11 mouse cellular contexts compared by ENCODE assay signal in the genomic region with DNA sequence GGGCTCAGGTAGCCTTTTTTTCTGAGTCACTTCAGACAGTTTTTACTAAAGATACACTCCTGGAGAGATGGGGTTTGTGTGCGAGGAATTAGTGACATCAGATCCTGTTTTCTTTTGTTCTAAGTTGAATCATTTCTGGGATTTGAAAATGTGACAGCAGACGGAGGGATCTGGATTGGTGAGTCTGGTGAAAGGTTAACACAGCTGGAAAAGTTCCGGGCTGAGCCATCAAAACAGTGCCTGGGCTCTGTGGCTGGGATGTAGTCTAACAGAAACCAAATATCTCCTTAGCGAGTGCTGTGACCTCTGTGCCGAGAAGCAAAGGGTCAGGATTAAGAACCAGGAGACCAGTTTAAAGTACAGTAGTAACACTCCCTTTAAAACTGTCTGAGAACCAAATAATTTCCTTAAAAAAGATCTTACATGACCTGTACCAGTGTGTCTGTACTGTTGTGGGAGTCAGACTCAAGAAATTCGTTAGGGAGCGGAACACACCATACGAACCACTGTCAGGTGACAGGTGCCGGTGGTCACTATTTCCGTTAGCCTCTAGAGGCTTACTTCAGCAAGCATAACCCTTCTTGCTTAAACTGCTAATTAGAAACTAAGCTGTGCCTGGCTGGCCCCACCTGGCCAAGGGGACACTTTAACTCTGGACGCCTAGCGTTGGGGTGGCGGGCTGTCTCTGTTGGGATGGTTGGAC. TPM values are rescaled to one million over a fixed set of nuclear protein-coding genes. Genes with fewer than 3 reads are reported as not detected.
A peak's percentile ranks its signal among the peaks of the same experiment; 100 is the strongest.
DNase-seq lines count a peak whose midpoint lies in the region; ATAC-seq lines count a peak whose summit lies in the region.
"Had no signal": no experiment of that assay in that cellular context is flagged by ENCODE, and none has a peak within 500 bp of the region (broad histone marks: within the 10 kb centered on the region; RNA-seq: fewer than 3 reads in every experiment).

No protein-coding gene starts in this region.

- H3K4me2 ChIP-seq in intestine, embryonic 16.5 days (ENCODE audit: low read depth, low read length), result 0 out of 2 replicates have a peak overlapping the region, but pooled peaks have one; percentile 23
- 0 out of 2 replicates have a peak overlapping the region, but pooled peaks have one; percentile 10 for H3K4me2 ChIP-seq in midbrain, embryonic 14.5 days (ENCODE audit: low read length)

- no peak for ATAC-seq in intestine, embryonic 16.5 days
- ATAC-seq in midbrain, embryonic 14.5 days (ENCODE audit: low FRiP score, low TSS enrichment), result no peak

- H3K36me3 ChIP-seq in intestine, embryonic 16.5 days (ENCODE audit: control insufficient read depth, insufficient read depth, low read length), result no peaks in the 10 kb centered on the region
- no peaks in the 10 kb centered on the region for H3K36me3 ChIP-seq in midbrain, embryonic 14.5 days (ENCODE audit: control insufficient read depth, insufficient read depth, low read length)

- no peaks in the 10 kb centered on the region for H3K27me3 ChIP-seq in intestine, embryonic 16.5 days (replicated peaks; ENCODE audit: control insufficient read depth, insufficient read depth, low read length)
- no peaks in the 10 kb centered on the region for H3K27me3 ChIP-seq in midbrain, embryonic 14.5 days (ENCODE audit: control insufficient read depth, insufficient read depth, low read length)

- H3K9me3 ChIP-seq in intestine, embryonic 16.5 days (ENCODE audit: control insufficient read depth, low read length), result no peaks in the 10 kb centered on the region
- H3K9me3 ChIP-seq in midbrain, embryonic 14.5 days (ENCODE audit: control insufficient read depth, low read length), result no peaks in the 10 kb centered on the region

- no peak overlapping the region for H3K9ac ChIP-seq in intestine, embryonic 16.5 days (ENCODE audit: low read depth, low read length)
- H3K9ac ChIP-seq in midbrain, embryonic 14.5 days (replicated peaks; ENCODE audit: low read length), result no peak overlapping the region

- DNase-seq in kidney, adult 11 months, result peak; percentile 72
- DNase-seq in kidney, postnatal 4 days, result no peak
- peak; percentile 38 for DNase-seq in R1 (ENCODE audit: low read depth, low spot score)
- no peak for DNase-seq in midbrain, embryonic 14.5 days
- DNase-seq in retina, postnatal 1 day, result no peak
- no peak for DNase-seq in spleen, postnatal 10 days (ENCODE audit: low spot score in 2 of 2)
- DNase-seq: heart, adult 2 months; lung, adult 2 months had no signal

- WGBS in intestine, embryonic 16.5 days, result 65% methylated on average over 13 of the region's 13 CpGs
- WGBS in midbrain, embryonic 14.5 days, result 70% methylated on average over 13 of the region's 13 CpGs

- peaks cover 43% of the 10 kb centered on the region for H3K4me1 ChIP-seq in intestine, embryonic 16.5 days (ENCODE audit: control insufficient read depth, insufficient read depth, low read length)
- H3K4me1 ChIP-seq in midbrain, embryonic 14.5 days (ENCODE audit: control insufficient read depth, insufficient read depth, low read length), result peaks cover 20% of the 10 kb centered on the region

- no peak overlapping the region for H3K4me3 ChIP-seq in intestine, embryonic 16.5 days (ENCODE audit: low read length)
- no peak overlapping the region for H3K4me3 ChIP-seq in midbrain, embryonic 14.5 days (replicated peaks; ENCODE audit: low read depth, low read length)
- H3K4me3 ChIP-seq: forebrain, embryonic 10.5 days; heart, adult 2 months; left cerebral cortex, adult 2 months had no signal

- no peak overlapping the region for H3K27ac ChIP-seq in intestine, embryonic 16.5 days (ENCODE audit: low read length)
- H3K27ac ChIP-seq in midbrain, embryonic 14.5 days (replicated peaks; ENCODE audit: low read depth, low read length), result no peak overlapping the region
- H3K27ac ChIP-seq: forebrain, embryonic 10.5 days; heart, adult 2 months; left cerebral cortex, adult 2 months had no signal

RNA-seq across cellular contexts. Expression of gene Sept11, which starts 4.1 kb away (rescaled TPM):
- polyA plus RNA-seq in intestine, embryonic 16.5 days (2015; fragmentation: Nextera tagmentation; extraction: Ambion mirVana), result 115 and 116 TPM in 2 replicates
- polyA plus RNA-seq in midbrain, embryonic 14.5 days (2014; fragmentation: Nextera tagmentation; extraction: Ambion mirVana), result 103 and 171 TPM in 2 replicates

RNA-seq across cellular contexts. Expression of gene Sowahb, which starts 52.5 kb away (rescaled TPM):
- polyA plus RNA-seq in intestine, embryonic 16.5 days (2015; fragmentation: Nextera tagmentation; extraction: Ambion mirVana), result 5.2 and 7.6 TPM in 2 replicates
- polyA plus RNA-seq in midbrain, embryonic 14.5 days (2014; fragmentation: Nextera tagmentation; extraction: Ambion mirVana), result 0.09 TPM in 1 of 2 replicates, not detected in the other

Comparison
In these comparisons a context has a peak if more than half of its experiments do, and no peak if none do; other contexts are left out.
1. DNase-seq: peak in kidney, adult 11 months (single experiment) and R1 (single experiment); none in kidney, postnatal 4 days (0 of 2), midbrain, embryonic 14.5 days (single experiment), retina, postnatal 1 day (single experiment) and spleen, postnatal 10 days (0 of 2).